Mouse (Mus musculus) bone marrow macrophage, adult 2 months (primary cell): Measurements from ENCODE around the gene Fads2.

ENCODE experiments used
- CTCF ChIP-seq: IDR thresholded peaks from 2 replicates; pipeline ENCODE4 v1.5.1; 2012; ENCODE audit warnings: low read depth, mild to moderate bottlenecking, low read length, moderate library complexity
- POLR2A ChIP-seq: IDR thresholded peaks from 2 replicates; pipeline ENCODE4 v1.6.1; 2012; ENCODE audit warnings: mild to moderate bottlenecking, low read depth, low read length, borderline replicate concordance

- no peak for TF ChIP-seq POLR2A
- TF ChIP-seq CTCF = no peak
Observed at GRCm38 (mm10) chr19:10066189-10066500, 35.4 kb downstream of the Fads2 start.
